Mouse (Mus musculus): ENCODE measurements around the gene Tbx21.

DNA sequence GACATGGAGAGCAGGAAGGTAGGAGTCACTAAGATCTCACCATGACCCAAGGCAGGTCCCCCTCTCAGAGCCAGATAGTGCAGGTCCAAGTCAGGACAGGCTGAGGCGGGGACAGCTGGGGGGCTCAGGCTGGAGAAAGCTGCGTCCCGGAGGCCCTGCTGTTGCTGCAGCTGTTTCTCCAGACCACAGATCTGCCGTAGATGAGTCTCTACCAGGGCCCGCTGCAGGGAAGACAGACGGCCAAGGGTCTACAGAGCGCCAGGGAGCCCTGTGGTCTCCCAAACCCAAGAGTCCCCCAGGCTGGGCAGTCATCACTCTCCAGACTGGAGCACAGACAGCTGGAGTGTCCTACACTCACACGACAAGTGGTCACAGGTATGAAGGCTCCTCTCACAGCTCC lies 32.2 kb upstream of the Tbx21 start:
- TF ChIP-seq CTCF (IDR thresholded peaks at IDR 0.05; ENCODE audit: insufficient read depth, low read length) = no peak
- TF ChIP-seq POLR2A (IDR thresholded peaks at IDR 0.05; ENCODE audit: borderline replicate concordance, extremely low read depth, low read depth, low read length) = no peak
